Mouse (Mus musculus) thymus, postnatal 4 days (tissue): Measurements from ENCODE around the gene Lysmd4.
A peak's percentile ranks its signal among the peaks of the same experiment; 100 is the strongest.

Experiments
- DNase-seq: peaks from one replicate; pipeline ENCODE4 v3.0.0; 2021

Lysmd4 gene

GRCm38 (mm10) chr7:67352989-67353388 lies 130.6 kb downstream of the Lysmd4 start:
- no peak for DNase-seq

GRCm38 (mm10) chr7:67353667-67354066 lies 131.3 kb downstream of the Lysmd4 start:
- DNase-seq = peak; percentile 89

GRCm38 (mm10) chr7:67355870-67356269 lies 133.5 kb downstream of the Lysmd4 start:
- peak; percentile 60 for DNase-seq
